Mouse (Mus musculus) neural tube, embryonic 14.5 days (tissue): ENCODE measurements around the gene Hist2h2ac. TPM values are rescaled to one million over a fixed set of nuclear protein-coding genes. Genes with fewer than 3 reads are reported as not detected.
A peak's percentile ranks its signal among the peaks of the same experiment; 100 is the strongest.

ENCODE experiments used
- ATAC-seq: fragments of 200-750 bp; cut with Nextera tagmentation; 2 replicates; pipeline ENCODE4 v1.8.0; 2017; ENCODE audit warnings: low read depth, mild to moderate bottlenecking, moderate TSS enrichment, moderate library complexity
- H3K27ac ChIP-seq: fragments of 300-500 bp; sonication (generic); 2 replicates; pipeline ENCODE4 v1.5.1; 2014; ENCODE audit warnings: low read depth, mild to moderate bottlenecking, control low read depth, low read length, moderate library complexity, mixed read lengths
- H3K27me3 ChIP-seq: fragments of 300-500 bp; sonication (generic); 2 replicates; pipeline ENCODE4 v1.6.1; 2014; ENCODE audit warnings: low read length; ENCODE audit not compliant: control insufficient read depth, insufficient read depth
- H3K36me3 ChIP-seq: fragments of 300-500 bp; sonication (generic); 2 replicates; pipeline ENCODE4 v1.6.1; 2014; ENCODE audit warnings: low read length, mixed read lengths; ENCODE audit not compliant: control insufficient read depth, insufficient read depth
- H3K4me1 ChIP-seq: fragments of 300-500 bp; sonication (generic); 2 replicates; pipeline ENCODE4 v1.6.1; 2014; ENCODE audit warnings: low read length; ENCODE audit not compliant: control insufficient read depth, insufficient read depth
- H3K4me2 ChIP-seq: fragments of 300-500 bp; sonication (generic); 2 replicates; pipeline ENCODE4 v1.6.1; 2014; ENCODE audit warnings: mild to moderate bottlenecking, low read depth, low read length, control low read depth
- H3K4me3 ChIP-seq: fragments of 300-500 bp; sonication (generic); 2 replicates; pipeline ENCODE4 v1.5.1; 2014; ENCODE audit warnings: low read depth, low read length, control low read depth, mixed read lengths
- H3K9ac ChIP-seq: fragments of 300-500 bp; sonication (generic); replicated peaks from 2 replicates; pipeline ENCODE4 v1.6.1; 2014; ENCODE audit warnings: low read depth, mild to moderate bottlenecking, control low read depth, low read length, mixed read lengths
- H3K9me3 ChIP-seq: fragments of 300-500 bp; sonication (generic); 2 replicates; pipeline ENCODE4 v1.6.1; 2016; ENCODE audit warnings: low read length; ENCODE audit not compliant: control insufficient read depth
- WGBS: fragments of 180-500 bp; shearing (Covaris S2); extraction: QIAGEN DNeasy Blood & Tissue Kit; methylation state at CpG from one replicate; pipeline ENCODE4 v1.1.7; 2014; 5-methylcytosine and 5-hydroxymethylcytosine counted together
- microRNA-seq: library from miRNA; unstranded; fragments of <30 nt; microRNA quantifications from one replicate; pipeline ENCODE4, GENCODE M21; 2016
- polyA plus RNA-seq: library from polyadenylated mRNA; unstranded; fragments of >200 nt; fragmentation: Nextera tagmentation; extraction: Ambion mirVana; gene quantifications from 2 replicates; pipeline ENCODE4 v1.2.1, GENCODE M21; 2014

Hist2h2ac gene
- polyA plus RNA-seq, 1 experiment from 2014 or later, result 1.3 TPM

GRCm38 (mm10) chr3:96170976-96171545, 49.6 kb downstream of the Hist2h2ac start:
- H3K4me1 ChIP-seq, result peaks cover 21% of the 10 kb centered on the region
- ATAC-seq, result no peak
- H3K9ac ChIP-seq, result peak overlapping the region; percentile 86
- peaks cover 5% of the 10 kb centered on the region for H3K36me3 ChIP-seq
- H3K9me3 ChIP-seq, result no peaks in the 10 kb centered on the region
- H3K4me3 ChIP-seq, result peak overlapping the region; percentile 89; the same call in 1 of the 2 replicates
- H3K4me2 ChIP-seq, result peak overlapping the region; percentile 97
- H3K27ac ChIP-seq, result peak overlapping the region; percentile 99; the same call in 1 of the 2 replicates
- WGBS, result 69% methylated on average over 10 of the region's 10 CpGs
- H3K27me3 ChIP-seq, result no peaks in the 10 kb centered on the region

Small RNA genes within 50 kb of the gene (microRNA-seq; reads per million reads assigned to microRNA genes)
- not detected for gene Gm44492
- gene Gm47311, result not detected
- not detected for gene Gm47313

Other genes with a start within 250 kb of the Hist2h2ac start
- 45.5 and 49.2 TPM in 2 replicates for gene Plekho1, start 224.9 kb downstream of the Hist2h2ac start, polyA plus RNA-seq
- gene Vps45, start 162.4 kb downstream of the Hist2h2ac start, polyA plus RNA-seq, result 45.6 and 51.0 TPM in 2 replicates
- gene Otud7b, start 116.4 kb downstream of the Hist2h2ac start, polyA plus RNA-seq, result 4.6 and 8.3 TPM in 2 replicates
- gene Mtmr11, start 58.9 kb downstream of the Hist2h2ac start, polyA plus RNA-seq, result 10.9 and 11.6 TPM in 2 replicates
- gene Sf3b4, start 48.5 kb downstream of the Hist2h2ac start, polyA plus RNA-seq, result 145 and 150 TPM in 2 replicates
- 91.0 and 91.7 TPM in 2 replicates for gene Sv2a, start 39.7 kb downstream of the Hist2h2ac start, polyA plus RNA-seq
- 61.5 and 69.0 TPM in 2 replicates for gene Bola1, start 1.2 kb downstream of the Hist2h2ac start, polyA plus RNA-seq
- 0.71 and 0.72 TPM in 2 replicates for gene Hist2h2ab, start 1.0 kb downstream of the Hist2h2ac start, polyA plus RNA-seq
- 4.3 and 4.8 TPM in 2 replicates for gene Hist2h2be, start 239 bp upstream of the Hist2h2ac start, polyA plus RNA-seq
- 0.71 and 1.1 TPM in 2 replicates for gene Hist2h3c2, start 18.2 kb upstream of the Hist2h2ac start, polyA plus RNA-seq
- gene Hist2h2aa2, start 19.4 kb upstream of the Hist2h2ac start, polyA plus RNA-seq, result 32.6 and 49.7 TPM in 2 replicates
- 9.7 and 17.4 TPM in 2 replicates for gene Hist2h2aa1, start 24.6 kb upstream of the Hist2h2ac start, polyA plus RNA-seq
- gene Hist2h3c1, start 25.8 kb upstream of the Hist2h2ac start, polyA plus RNA-seq, result 0.18 and 0.67 TPM in 2 replicates
- 4.2 TPM in 2 replicates for gene Hist2h4, start 42.4 kb upstream of the Hist2h2ac start, polyA plus RNA-seq
- 5.3 and 11.5 TPM in 2 replicates for gene Hist2h3b, start 47.8 kb upstream of the Hist2h2ac start, polyA plus RNA-seq
- 2.0 and 2.8 TPM in 2 replicates for gene Hist2h2bb, start 48.9 kb upstream of the Hist2h2ac start, polyA plus RNA-seq
- 0.37 and 1.7 TPM in 2 replicates for gene Fcgr1, start 73.1 kb upstream of the Hist2h2ac start, polyA plus RNA-seq
- not detected in 2 replicates for gene BC107364, start 231.4 kb upstream of the Hist2h2ac start, polyA plus RNA-seq